Mouse (Mus musculus): Measurements from ENCODE around the gene Kdsr. TPM values are rescaled to one million over a fixed set of nuclear protein-coding genes. Genes with fewer than 3 reads are reported as not detected.

Gene Kdsr
- polyA plus RNA-seq, 1 experiment from 2014 or later, result 17.0 TPM

GRCm38 (mm10) chr1:106764281-106764680, 4.8 kb upstream of the Kdsr start:
- H3K27ac ChIP-seq, result no peak overlapping the region
- H3K27me3 ChIP-seq, result no peaks in the 10 kb centered on the region
- H3K36me3 ChIP-seq, result peaks cover 48% of the 10 kb centered on the region
- peaks cover under 1% of the 10 kb centered on the region; the same call in 1 of the 2 replicates for H3K4me1 ChIP-seq
- H3K4me3 ChIP-seq, result no peak overlapping the region
- no peak overlapping the region for H3K4me2 ChIP-seq
- no peaks in the 10 kb centered on the region for H3K9me3 ChIP-seq
- no peak overlapping the region for H3K9ac ChIP-seq
- no peak for ATAC-seq (ENCODE audit: insufficient number of reproducible peaks, insufficient read depth, low FRiP score, low TSS enrichment, low read depth)
- 90% methylated on average over 3 of the region's 3 CpGs for WGBS

- no peak overlapping the region for H3K4me3 ChIP-seq
- 87% methylated on average over 3 of the region's 3 CpGs for WGBS
- peaks cover 15% of the 10 kb centered on the region for H3K4me1 ChIP-seq
- H3K9me3 ChIP-seq, result no peaks in the 10 kb centered on the region
- H3K27me3 ChIP-seq, result no peaks in the 10 kb centered on the region
- H3K4me2 ChIP-seq, result no peak overlapping the region; the same call in 1 of the 2 replicates
- H3K9ac ChIP-seq, result no peak overlapping the region
- ATAC-seq (ENCODE audit: insufficient number of reproducible peaks, insufficient read depth, low FRiP score, low TSS enrichment, low read depth), result no peak
- H3K36me3 ChIP-seq, result peaks cover 19% of the 10 kb centered on the region
- peak overlapping the region; percentile 90; the same call in 1 of the 2 replicates for H3K27ac ChIP-seq
Measured at GRCm38 (mm10) chr1:106760750-106761149, 1.2 kb upstream of the Kdsr start.

GRCm38 (mm10) chr1:106758734-106759571, 574 bp downstream of the Kdsr start:
- WGBS, result 1% methylated on average over 34 of the region's 34 CpGs
- peaks cover 19% of the 10 kb centered on the region for H3K36me3 ChIP-seq
- no peaks in the 10 kb centered on the region for H3K27me3 ChIP-seq
- H3K27ac ChIP-seq, result peak overlapping the region; percentile 90
- peaks cover 15% of the 10 kb centered on the region for H3K4me1 ChIP-seq
- ATAC-seq (ENCODE audit: insufficient number of reproducible peaks, insufficient read depth, low FRiP score, low TSS enrichment, low read depth), result peak; percentile 56
- no peaks in the 10 kb centered on the region for H3K9me3 ChIP-seq
- H3K4me2 ChIP-seq, result peak overlapping the region; percentile 82
- H3K9ac ChIP-seq, result peak overlapping the region; percentile 85
- H3K4me3 ChIP-seq, result peak overlapping the region; percentile 81

DNA sequence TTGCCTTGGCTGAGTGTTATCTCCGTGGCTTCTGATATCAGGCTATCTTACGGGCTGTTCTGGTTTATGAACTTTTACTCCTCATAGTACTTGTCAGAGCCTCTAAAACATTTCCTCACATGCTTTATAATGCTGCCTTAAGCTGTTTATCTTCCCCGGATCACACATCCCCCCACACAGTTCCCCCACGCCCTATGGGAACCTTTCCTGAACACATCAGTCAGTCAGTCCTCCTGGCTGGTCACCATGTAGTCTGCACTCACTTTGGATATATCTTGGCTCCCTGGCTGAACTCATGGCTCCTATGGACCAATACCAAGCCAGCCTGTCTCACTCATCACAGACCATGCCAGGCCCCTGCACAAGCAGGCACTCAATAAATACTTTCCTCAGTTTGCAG, 2.9 kb downstream of the Kdsr start:
- no peak overlapping the region for H3K4me2 ChIP-seq
- WGBS, result 87% methylated on average over 4 of the region's 4 CpGs
- H3K4me1 ChIP-seq, result peaks cover 15% of the 10 kb centered on the region
- no peak for ATAC-seq (ENCODE audit: insufficient number of reproducible peaks, insufficient read depth, low FRiP score, low TSS enrichment, low read depth)
- H3K36me3 ChIP-seq, result peaks cover 14% of the 10 kb centered on the region; the same call in 1 of the 2 replicates
- H3K9ac ChIP-seq, result no peak overlapping the region
- H3K9me3 ChIP-seq, result no peaks in the 10 kb centered on the region
- no peak overlapping the region for H3K4me3 ChIP-seq
- H3K27me3 ChIP-seq, result no peaks in the 10 kb centered on the region
- H3K27ac ChIP-seq, result no peak overlapping the region

DNA sequence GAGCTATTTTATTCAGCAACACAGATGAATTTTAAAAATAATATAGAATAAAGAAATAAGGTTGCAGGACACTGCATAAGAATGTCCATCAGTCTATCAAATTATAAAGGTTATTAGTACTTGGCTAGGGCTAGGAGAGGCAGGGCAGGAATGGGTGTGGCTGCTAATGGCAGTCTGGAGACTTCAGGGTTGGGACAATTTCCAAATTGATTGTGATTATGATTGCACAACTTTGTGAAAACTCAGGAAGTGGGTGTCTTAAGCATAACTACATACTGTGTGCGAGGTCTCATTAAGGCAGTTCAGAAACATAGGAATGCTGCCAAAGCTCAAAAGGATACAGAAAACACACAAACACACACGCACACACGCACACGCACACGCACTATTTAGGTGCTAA, 7.5 kb downstream of the Kdsr start:
- Histone ChIP-seq H3K36me3 (peaks cover 22% of the 10 kb centered on the region), H3K27ac (no peak overlapping the region), H3K4me3 (no peak overlapping the region), H3K9me3 (no peaks in the 10 kb centered on the region), H3K4me1 (no peaks in the 10 kb centered on the region), H3K27me3 (no peaks in the 10 kb centered on the region), H3K9ac (no peak overlapping the region), H3K4me2 (no peak overlapping the region)
- no peak for ATAC-seq (ENCODE audit: insufficient number of reproducible peaks, insufficient read depth, low FRiP score, low TSS enrichment, low read depth)
- 96% methylated on average over 5 of the region's 5 CpGs for WGBS

GRCm38 (mm10) chr1:106750656-106751055, 8.9 kb downstream of the Kdsr start:
- H3K27me3 ChIP-seq, result no peaks in the 10 kb centered on the region
- no peak overlapping the region for H3K4me2 ChIP-seq
- H3K4me1 ChIP-seq, result no peaks in the 10 kb centered on the region
- no peak overlapping the region for H3K4me3 ChIP-seq
- no peak for ATAC-seq (ENCODE audit: insufficient number of reproducible peaks, insufficient read depth, low FRiP score, low TSS enrichment, low read depth)
- H3K9ac ChIP-seq, result no peak overlapping the region
- H3K36me3 ChIP-seq, result peaks cover 35% of the 10 kb centered on the region
- H3K27ac ChIP-seq, result no peak overlapping the region
- H3K9me3 ChIP-seq, result no peaks in the 10 kb centered on the region
- WGBS, result 80% methylated on average over 1 of the region's 1 CpGs

GRCm38 (mm10) chr1:106748555-106749315, 10.8 kb downstream of the Kdsr start:
- Histone ChIP-seq H3K36me3 (peaks cover 25% of the 10 kb centered on the region), H3K4me3 (no peak overlapping the region), H3K4me1 (no peaks in the 10 kb centered on the region), H3K9ac (no peak overlapping the region), H3K9me3 (no peaks in the 10 kb centered on the region), H3K27me3 (no peaks in the 10 kb centered on the region), H3K27ac (no peak overlapping the region), H3K4me2 (no peak overlapping the region)
- WGBS, result 88% methylated on average over 6 of the region's 6 CpGs
- ATAC-seq (ENCODE audit: insufficient number of reproducible peaks, insufficient read depth, low FRiP score, low TSS enrichment, low read depth), result no peak

- H3K27ac ChIP-seq, result no peak overlapping the region
Measured at GRCm38 (mm10) chr1:106742980-106743379, 16.5 kb downstream of the Kdsr start.

DNA sequence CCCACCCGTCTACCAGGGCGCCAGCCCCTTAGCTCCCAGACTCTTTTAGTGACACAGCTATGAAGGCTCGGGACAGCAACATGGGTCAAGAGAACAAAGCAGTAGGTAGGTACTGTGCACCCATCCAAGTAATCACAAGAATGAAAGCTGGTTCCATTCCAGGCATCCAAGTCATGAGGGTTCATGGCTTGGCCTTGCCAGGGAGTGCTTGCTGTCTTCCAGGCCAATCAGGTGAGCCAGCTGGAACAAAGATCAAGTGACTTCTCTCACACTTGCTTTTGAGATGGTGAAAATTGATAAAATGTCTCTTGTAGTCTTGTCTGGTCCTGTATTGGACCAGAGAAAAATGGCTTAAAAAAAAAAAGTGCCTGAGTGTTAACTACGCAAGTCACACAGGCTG, 18.8 kb downstream of the Kdsr start:
- Histone ChIP-seq H3K9ac (no peak overlapping the region), H3K4me1 (no peaks in the 10 kb centered on the region), H3K4me2 (no peak overlapping the region), H3K27ac (no peak overlapping the region), H3K27me3 (no peaks in the 10 kb centered on the region), H3K36me3 (peaks cover 47% of the 10 kb centered on the region), H3K9me3 (no peaks in the 10 kb centered on the region), H3K4me3 (no peak overlapping the region)
- ATAC-seq (ENCODE audit: insufficient number of reproducible peaks, insufficient read depth, low FRiP score, low TSS enrichment, low read depth), result no peak
- 90% methylated on average over 4 of the region's 4 CpGs for WGBS

More at GRCm38 (mm10) chr1:106742980-106743379, 16.5 kb downstream of the Kdsr start:
- Histone ChIP-seq H3K4me1 (no peaks in the 10 kb centered on the region), H3K9ac (no peak overlapping the region), H3K4me3 (no peak overlapping the region), H3K27me3 (no peaks in the 10 kb centered on the region), H3K4me2 (no peak overlapping the region), H3K36me3 (peaks cover 50% of the 10 kb centered on the region), H3K9me3 (no peaks in the 10 kb centered on the region)
- WGBS, result 93% methylated on average over 6 of the region's 6 CpGs
- ATAC-seq (ENCODE audit: insufficient number of reproducible peaks, insufficient read depth, low FRiP score, low TSS enrichment, low read depth), result no peak

DNA sequence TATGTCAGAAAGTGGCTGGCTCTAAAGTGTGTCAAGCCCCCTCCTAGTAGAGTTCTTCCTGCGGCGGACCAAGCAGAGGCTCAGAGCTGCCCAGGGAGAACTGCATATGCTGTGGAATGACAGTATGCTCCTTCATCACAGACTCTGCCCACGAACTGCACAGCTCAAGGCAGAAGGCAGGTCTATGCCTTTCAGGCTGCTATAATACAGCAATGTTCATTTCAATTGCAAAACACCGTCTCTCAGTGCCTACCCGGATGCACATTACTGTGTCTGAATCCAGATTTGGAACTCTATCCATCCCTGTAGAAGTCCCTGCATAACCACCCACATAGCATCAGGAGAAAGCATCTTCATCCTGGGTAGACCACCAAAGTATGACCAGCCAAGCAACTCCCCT, 19.7 kb downstream of the Kdsr start:
- no peaks in the 10 kb centered on the region for H3K9me3 ChIP-seq
- H3K4me2 ChIP-seq, result no peak overlapping the region
- no peak overlapping the region for H3K9ac ChIP-seq
- H3K36me3 ChIP-seq, result peaks cover 47% of the 10 kb centered on the region
- no peak for ATAC-seq (ENCODE audit: insufficient number of reproducible peaks, insufficient read depth, low FRiP score, low TSS enrichment, low read depth)
- no peak overlapping the region for H3K4me3 ChIP-seq
- 91% methylated on average over 5 of the region's 5 CpGs for WGBS
- no peak overlapping the region for H3K27ac ChIP-seq
- no peaks in the 10 kb centered on the region for H3K4me1 ChIP-seq
- H3K27me3 ChIP-seq, result no peaks in the 10 kb centered on the region

- Histone ChIP-seq H3K27me3 (no peaks in the 10 kb centered on the region), H3K4me1 (no peaks in the 10 kb centered on the region), H3K4me2 (no peak overlapping the region), H3K9me3 (no peaks in the 10 kb centered on the region), H3K4me3 (no peak overlapping the region), H3K27ac (no peak overlapping the region), H3K9ac (no peak overlapping the region), H3K36me3 (peaks cover 49% of the 10 kb centered on the region)
- WGBS, result 82% methylated on average over 3 of the region's 3 CpGs
- no peak for ATAC-seq (ENCODE audit: insufficient number of reproducible peaks, insufficient read depth, low FRiP score, low TSS enrichment, low read depth)
Measured at GRCm38 (mm10) chr1:106738092-106738491, 21.4 kb downstream of the Kdsr start.

- Histone ChIP-seq H3K9ac (no peak overlapping the region), H3K4me1 (no peaks in the 10 kb centered on the region), H3K4me2 (no peak overlapping the region), H3K27me3 (no peaks in the 10 kb centered on the region), H3K9me3 (no peaks in the 10 kb centered on the region), H3K36me3 (peaks cover 41% of the 10 kb centered on the region; the same call in 1 of the 2 replicates), H3K27ac (no peak overlapping the region), H3K4me3 (no peak overlapping the region)
- WGBS, result 93% methylated on average over 8 of the region's 8 CpGs
- ATAC-seq (ENCODE audit: insufficient number of reproducible peaks, insufficient read depth, low FRiP score, low TSS enrichment, low read depth), result no peak
Measured at GRCm38 (mm10) chr1:106736211-106736610, 23.3 kb downstream of the Kdsr start.

All from embryonic facial prominence, embryonic 13.5 days (tissue).